Mouse (Mus musculus) cerebellum, postnatal 14 days (tissue): ENCODE measurements around the gene Saa2.
A peak's percentile ranks its signal among the peaks of the same experiment; 100 is the strongest.
"Not testable (repeated sequence)": the region's sequence is repeated elsewhere in the genome, so short reads cannot be mapped to it uniquely, and the experiment has no call there.

Source experiments
- DNase-seq, 2 experiments: peaks; one replicate each; pipeline ENCODE4 v3.0.0; 2021; ENCODE audit warnings: mixed read lengths in 2 of 2

The Saa2 gene

DNA sequence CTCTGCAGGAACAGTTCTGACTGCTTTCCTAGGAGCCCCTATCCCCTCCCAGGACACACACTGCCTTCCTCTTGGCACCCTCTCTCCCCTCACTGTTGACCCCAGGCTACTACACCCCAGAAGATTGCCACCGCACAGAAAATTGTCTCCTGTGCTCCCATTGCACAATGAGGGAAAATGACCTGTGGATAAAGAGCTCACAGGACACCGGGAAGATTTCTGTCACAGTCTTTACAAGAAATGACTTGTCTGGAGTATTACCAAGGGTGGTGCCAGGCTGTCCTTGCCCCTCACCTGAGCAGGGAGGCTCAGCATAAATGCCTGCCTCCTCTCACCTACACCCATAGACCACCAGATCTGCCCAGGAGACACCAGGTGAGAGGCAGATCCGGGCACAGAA, at the start of gene Saa2:
Gene Saa2 (plus strand): TSS at position 301 of the 400 bp plus-strand sequence.
- DNase-seq = no peak

DNA sequence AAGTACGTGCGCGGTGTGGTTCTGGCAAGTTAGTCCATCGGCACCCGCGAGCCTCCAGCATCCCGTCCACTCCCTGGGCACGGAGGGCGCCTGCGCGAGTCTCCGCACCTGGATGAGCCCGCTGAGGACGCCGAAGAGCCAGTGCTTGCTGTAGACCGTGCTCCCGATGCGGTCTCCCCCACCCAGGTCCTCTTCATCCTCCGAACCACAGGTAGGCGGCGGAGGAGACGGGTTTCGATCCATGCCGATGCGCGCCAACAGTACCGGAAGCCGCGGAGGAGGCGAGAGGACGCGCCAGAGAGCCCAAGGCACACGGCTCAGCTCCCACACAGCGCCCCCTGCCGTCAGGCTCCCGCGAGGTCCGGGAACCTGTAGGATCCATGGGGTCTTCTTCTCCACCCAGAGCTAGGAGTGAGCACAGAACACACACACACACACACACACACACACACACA, 41.2 kb upstream of the Saa2 start, which contains the start of gene Saal1:
Gene Saal1 (minus strand): TSS at position 291 of the 455 bp plus-strand sequence.
- peak; percentile 93 to 97 for DNase-seq

- DNase-seq = no peak
Observed at GRCm38 (mm10) chr7:46712250-46712649, 39.3 kb upstream of the Saa2 start.

DNA sequence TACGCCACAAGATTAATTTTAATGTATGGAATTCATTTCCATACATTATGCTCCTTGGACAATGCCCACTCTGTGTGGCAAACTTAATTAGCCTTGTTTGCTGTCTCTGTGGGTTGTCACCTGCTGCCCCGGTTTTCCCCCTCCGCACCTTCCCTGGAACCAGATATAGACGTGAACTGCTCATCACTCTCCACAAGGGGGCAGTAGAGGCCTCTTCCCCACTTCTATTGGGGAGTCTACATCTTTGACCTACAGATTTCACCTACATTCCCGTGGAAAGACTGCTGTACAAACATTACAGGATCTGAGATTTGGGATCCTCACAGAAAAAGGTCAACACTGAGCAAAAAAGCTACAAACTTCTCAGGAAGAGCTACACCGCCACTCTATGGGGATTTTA, 37.1 kb upstream of the Saa2 start:
- DNase-seq = peak; percentile 89

DNA sequence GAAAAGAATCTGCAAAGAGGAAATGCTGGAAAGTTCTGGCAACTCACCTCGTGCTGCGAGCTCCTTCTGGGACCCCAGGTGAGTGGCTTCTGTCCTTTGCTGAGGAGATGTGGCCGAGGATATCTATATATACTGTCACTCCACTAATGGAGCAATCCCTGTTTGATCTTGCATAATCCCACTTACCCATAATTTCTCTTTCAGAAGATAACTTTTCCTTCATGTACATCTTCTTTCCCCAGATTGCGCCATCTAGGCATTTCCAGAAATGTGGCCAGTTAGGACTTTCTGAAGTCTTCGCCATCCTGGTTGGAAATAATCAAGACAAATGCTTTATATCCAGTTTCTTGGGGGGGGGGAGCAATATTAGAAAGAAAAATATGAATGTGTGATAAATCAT, 36.0 kb upstream of the Saa2 start, which contains the start of gene Saa3:
Gene Saa3 (minus strand): TSS at position 101 of the 400 bp plus-strand sequence.
- no peak for DNase-seq

DNA sequence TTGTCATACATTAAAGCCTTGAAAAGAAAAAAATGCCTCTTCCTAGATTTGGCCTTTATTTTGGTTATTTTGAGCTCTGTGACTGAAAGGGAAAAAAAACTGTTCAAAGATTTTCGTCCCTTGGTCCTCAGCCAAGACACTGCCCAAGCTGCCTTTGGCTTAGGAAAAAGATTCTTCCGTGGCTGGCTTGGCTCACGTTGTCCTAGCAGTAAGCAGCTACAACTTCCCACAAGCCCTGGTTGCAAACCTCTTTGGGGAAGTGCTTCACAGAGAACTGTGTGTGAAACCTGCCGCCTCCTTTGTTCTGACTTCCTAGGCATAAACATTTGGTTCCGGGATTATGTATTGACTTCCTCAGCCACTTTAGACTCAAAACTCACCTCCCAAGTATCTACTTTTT, 34.7 kb upstream of the Saa2 start:
- DNase-seq = peak; percentile 52 to 58

- DNase-seq = peak; percentile 79 to 89
Observed at GRCm38 (mm10) chr7:46718591-46719270, 32.9 kb upstream of the Saa2 start.

DNA sequence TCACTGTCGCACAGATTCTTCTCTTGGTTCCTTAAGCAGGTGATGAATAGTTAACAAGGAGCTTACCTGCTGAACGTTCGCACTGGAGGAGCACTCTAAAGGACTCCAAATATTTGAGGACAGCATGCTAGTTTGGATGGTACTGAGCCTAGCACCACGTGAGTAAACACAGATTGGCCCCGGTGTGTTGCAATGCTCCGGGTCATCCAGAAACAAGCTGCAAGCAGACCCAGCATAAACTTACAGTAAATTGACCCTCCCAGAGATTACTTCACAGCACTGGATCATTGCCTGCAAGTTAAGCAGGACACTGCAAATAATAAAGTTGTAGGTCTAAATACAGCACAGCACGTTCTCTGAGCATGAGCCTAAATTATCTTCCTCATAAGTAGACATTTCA, 32.1 kb upstream of the Saa2 start:
- peak in 1 of 2 experiments; percentile 57 for DNase-seq

- DNase-seq = peak; percentile 55 to 70
Observed at GRCm38 (mm10) chr7:46720460-46720859, 31.1 kb upstream of the Saa2 start.

GRCm38 (mm10) chr7:46723354-46723753, 28.2 kb upstream of the Saa2 start:
- no peak for DNase-seq

DNA sequence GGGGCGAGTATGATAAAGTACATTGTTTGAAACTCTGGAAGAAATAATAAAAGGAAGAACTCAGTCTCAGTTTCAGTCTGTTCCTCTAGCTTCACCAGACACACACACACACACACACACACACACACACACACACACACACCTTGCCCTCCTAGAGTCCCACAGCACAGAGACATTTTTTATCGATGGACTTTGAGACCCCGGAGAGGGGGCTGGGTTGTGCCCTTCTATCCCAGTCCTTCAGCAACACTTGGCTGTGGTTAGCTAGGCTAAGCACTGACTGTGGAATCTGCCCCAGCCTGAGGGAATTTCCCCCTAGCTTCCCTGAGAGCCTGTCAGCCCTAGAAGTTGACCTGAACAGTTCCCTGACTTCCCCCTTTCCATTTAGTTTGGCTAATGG, 27.7 kb upstream of the Saa2 start:
- DNase-seq = no peak

DNA sequence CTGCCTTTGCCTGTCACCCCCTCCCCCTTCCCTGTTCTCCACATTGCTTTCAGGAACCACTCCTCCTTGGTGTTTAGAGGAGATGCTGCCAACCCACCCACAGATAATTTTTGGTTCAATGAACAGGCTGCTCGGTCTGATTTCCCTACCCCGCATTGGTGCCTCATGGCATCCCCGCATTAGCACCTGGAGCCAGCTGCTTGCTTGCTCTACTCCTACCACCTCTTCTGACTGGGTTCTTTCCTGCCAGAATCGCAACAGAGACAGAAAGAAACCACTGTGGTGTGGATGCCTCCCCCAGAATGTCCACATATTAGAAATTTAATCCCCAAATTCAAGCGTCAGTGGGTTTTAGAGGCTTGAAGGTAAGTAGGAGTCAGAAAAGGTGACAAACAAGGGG, 27.2 kb upstream of the Saa2 start:
- DNase-seq = no peak

GRCm38 (mm10) chr7:46727584-46727983, 24.0 kb upstream of the Saa2 start:
- DNase-seq = no peak

DNA sequence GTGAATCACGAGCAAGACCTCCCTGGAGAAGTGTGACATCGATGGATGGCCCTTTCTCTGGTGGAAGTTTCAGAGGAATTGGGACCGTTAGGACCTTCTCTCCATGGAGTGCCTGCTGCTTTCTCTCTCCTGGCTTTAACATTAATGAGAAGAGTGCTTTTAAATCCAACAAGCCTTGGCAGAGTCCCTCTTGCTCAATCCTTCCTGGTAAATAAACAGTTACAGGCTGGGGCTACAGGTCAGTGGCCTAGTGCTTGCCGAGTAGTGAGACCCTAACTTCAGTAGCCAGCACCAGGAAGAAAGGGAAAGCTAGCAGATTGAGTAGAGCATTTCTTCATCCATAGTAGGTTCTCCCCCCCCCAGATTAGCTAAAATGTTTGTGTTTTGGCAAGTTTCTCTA, 19.1 kb upstream of the Saa2 start, which contains the start of gene Saa4:
Gene Saa4 (minus strand): TSS at position 146 of the 400 bp plus-strand sequence.
- DNase-seq = no peak

DNA sequence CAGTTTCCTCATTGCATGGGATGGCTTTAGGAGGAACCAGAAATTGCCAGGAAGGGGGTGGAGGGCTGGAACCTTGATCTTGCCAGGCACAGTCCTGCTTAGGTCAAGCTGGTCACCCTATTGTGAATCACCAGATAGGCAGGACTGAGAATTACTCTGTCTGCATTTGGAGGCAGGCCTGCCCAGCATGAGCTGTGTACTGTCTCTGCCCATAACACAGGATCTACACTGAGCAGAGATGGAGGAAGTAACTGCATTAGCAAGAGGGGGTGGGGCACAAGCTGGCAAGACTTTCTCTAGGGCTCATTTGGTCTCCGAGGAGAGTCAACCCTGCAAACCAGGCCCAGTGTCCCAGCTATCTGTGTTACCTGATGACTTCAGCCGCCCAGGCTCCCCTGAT, 16.6 kb upstream of the Saa2 start:
- no peak for DNase-seq

GRCm38 (mm10) chr7:46738561-46739460, 12.8 kb upstream of the Saa2 start:
- no peak for DNase-seq

GRCm38 (mm10) chr7:46740041-46740440, 11.5 kb upstream of the Saa2 start:
- DNase-seq = not testable (repeated sequence)

DNA sequence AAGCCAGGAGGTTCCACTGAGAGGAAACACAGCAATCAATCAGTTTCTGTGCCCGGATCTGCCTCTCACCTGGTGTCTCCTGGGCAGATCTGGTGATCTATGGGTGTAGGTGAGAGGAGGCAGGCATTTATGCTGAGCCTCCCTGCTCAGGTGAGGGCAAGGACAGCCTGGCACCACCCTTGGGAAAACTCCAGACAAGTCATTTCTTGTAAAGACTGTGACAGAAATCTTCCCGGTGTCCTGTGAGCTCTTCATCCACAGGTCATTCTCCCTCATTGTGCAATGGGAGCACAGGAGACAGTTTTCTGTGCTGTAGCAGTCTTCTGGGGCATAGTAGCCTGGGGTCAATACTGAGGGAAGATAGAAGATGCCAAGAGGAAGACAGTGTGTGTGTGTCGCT, 8.7 kb upstream of the Saa2 start, which contains the start of gene Saa1:
Gene Saa1 (minus strand): TSS at position 101 of the 400 bp plus-strand sequence.
- not testable (repeated sequence) for DNase-seq

- no peak for DNase-seq
Observed at GRCm38 (mm10) chr7:46745816-46746215, 5.8 kb upstream of the Saa2 start.

GRCm38 (mm10) chr7:46746381-46746780, 5.2 kb upstream of the Saa2 start:
- no peak for DNase-seq

- no peak for DNase-seq
Observed at GRCm38 (mm10) chr7:46748459-46748858, 3.1 kb upstream of the Saa2 start.

GRCm38 (mm10) chr7:46761049-46761795, 9.6 kb downstream of the Saa2 start:
- DNase-seq = no peak

- no peak for DNase-seq
Observed at GRCm38 (mm10) chr7:46762601-46763000, 11.0 kb downstream of the Saa2 start.
